In genomic region chr11:25301130-25301529, GRCm38 (mm10) we compare ENCODE assay signal across 8 mouse cellular contexts.
DNase-seq lines count a peak whose midpoint lies in the region; ATAC-seq and TF ChIP-seq lines count a peak whose summit lies in the region.

No protein-coding gene starts in this region.

- ATAC-seq in heart, embryonic 11.5 days (replicated peaks; ENCODE audit: insufficient number of reproducible peaks, low FRiP score, low TSS enrichment): no peak
- peak; percentile 61; the same call in 1 of the 2 replicates for ATAC-seq in forebrain, embryonic 15.5 days (replicated peaks)
- no peak for ATAC-seq in intestine, postnatal 0 days
- ATAC-seq in limb, embryonic 11.5 days (ENCODE audit: insufficient number of reproducible peaks, low FRiP score, low TSS enrichment, low read depth): no peak
- ATAC-seq in neural tube, embryonic 12.5 days (ENCODE audit: low FRiP score, low read depth): peak; percentile 58; the same call in 1 of the 2 replicates

- no peaks in the 10 kb centered on the region for H3K27me3 ChIP-seq in heart, embryonic 11.5 days (ENCODE audit: control insufficient read depth, insufficient read depth, low read length)
- no peaks in the 10 kb centered on the region for H3K27me3 ChIP-seq in forebrain, embryonic 15.5 days
- H3K27me3 ChIP-seq in intestine, postnatal 0 days (replicated peaks; ENCODE audit: control insufficient read depth, insufficient read depth, low read length): no peaks in the 10 kb centered on the region
- no peaks in the 10 kb centered on the region for H3K27me3 ChIP-seq in limb, embryonic 11.5 days (ENCODE audit: control insufficient read depth, insufficient read depth, low read length)
- no peaks in the 10 kb centered on the region for H3K27me3 ChIP-seq in neural tube, embryonic 12.5 days (replicated peaks)

- no peaks in the 10 kb centered on the region for H3K4me1 ChIP-seq in heart, embryonic 11.5 days (ENCODE audit: control insufficient read depth, insufficient read depth, low read length)
- no peaks in the 10 kb centered on the region for H3K4me1 ChIP-seq in forebrain, embryonic 15.5 days
- no peaks in the 10 kb centered on the region for H3K4me1 ChIP-seq in intestine, postnatal 0 days (replicated peaks; ENCODE audit: control insufficient read depth, insufficient read depth, low read length)
- no peaks in the 10 kb centered on the region for H3K4me1 ChIP-seq in limb, embryonic 11.5 days (ENCODE audit: control insufficient read depth, insufficient read depth, low read length)
- no peaks in the 10 kb centered on the region for H3K4me1 ChIP-seq in neural tube, embryonic 12.5 days

- H3K9ac ChIP-seq in heart, embryonic 11.5 days (ENCODE audit: low read depth, low read length): no peak overlapping the region
- no peak overlapping the region for H3K9ac ChIP-seq in forebrain, embryonic 15.5 days (replicated peaks)
- no peak overlapping the region for H3K9ac ChIP-seq in intestine, postnatal 0 days (ENCODE audit: low read depth, low read length)
- H3K9ac ChIP-seq in limb, embryonic 11.5 days (ENCODE audit: low read length): no peak overlapping the region
- H3K9ac ChIP-seq in neural tube, embryonic 12.5 days: no peak overlapping the region

- H3K4me3 ChIP-seq in heart, embryonic 11.5 days (ENCODE audit: low read depth, low read length): no peak overlapping the region
- H3K4me3 ChIP-seq in forebrain, embryonic 15.5 days: no peak overlapping the region
- H3K4me3 ChIP-seq in intestine, postnatal 0 days (ENCODE audit: low read depth, low read length): no peak overlapping the region
- no peak overlapping the region for H3K4me3 ChIP-seq in limb, embryonic 11.5 days (ENCODE audit: low read depth, low read length)
- no peak overlapping the region for H3K4me3 ChIP-seq in neural tube, embryonic 12.5 days

- H3K27ac ChIP-seq in heart, embryonic 11.5 days (ENCODE audit: low read depth, low read length): no peak overlapping the region
- H3K27ac ChIP-seq in forebrain, embryonic 15.5 days (replicated peaks): no peak overlapping the region
- no peak overlapping the region for H3K27ac ChIP-seq in intestine, postnatal 0 days (ENCODE audit: low read depth, low read length)
- H3K27ac ChIP-seq in limb, embryonic 11.5 days (replicated peaks; ENCODE audit: low read depth, low read length): no peak overlapping the region
- no peak overlapping the region for H3K27ac ChIP-seq in neural tube, embryonic 12.5 days

- 21% methylated on average over 9 of the region's 9 CpGs for WGBS in heart, embryonic 11.5 days (ENCODE audit: insufficient replicate concordance)
- 20% methylated on average over 9 of the region's 9 CpGs for WGBS in forebrain, embryonic 15.5 days
- 18% methylated on average over 9 of the region's 9 CpGs for WGBS in intestine, postnatal 0 days
- WGBS in limb, embryonic 11.5 days: 24% methylated on average over 9 of the region's 9 CpGs
- 32% methylated on average over 9 of the region's 9 CpGs for WGBS in neural tube, embryonic 12.5 days

- H3K9me3 ChIP-seq in heart, embryonic 11.5 days (replicated peaks; ENCODE audit: control insufficient read depth, low read length): no peaks in the 10 kb centered on the region
- no peaks in the 10 kb centered on the region for H3K9me3 ChIP-seq in forebrain, embryonic 15.5 days
- no peaks in the 10 kb centered on the region for H3K9me3 ChIP-seq in intestine, postnatal 0 days (ENCODE audit: control insufficient read depth)
- H3K9me3 ChIP-seq in limb, embryonic 11.5 days (ENCODE audit: control insufficient read depth, low read length): no peaks in the 10 kb centered on the region
- no peaks in the 10 kb centered on the region for H3K9me3 ChIP-seq in neural tube, embryonic 12.5 days

- H3K4me2 ChIP-seq in heart, embryonic 11.5 days: no peak overlapping the region
- H3K4me2 ChIP-seq in forebrain, embryonic 15.5 days (replicated peaks): no peak overlapping the region
- no peak overlapping the region for H3K4me2 ChIP-seq in intestine, postnatal 0 days (replicated peaks; ENCODE audit: low read depth)
- H3K4me2 ChIP-seq in limb, embryonic 11.5 days (ENCODE audit: low read depth, severe bottlenecking): no peak overlapping the region
- no peak overlapping the region for H3K4me2 ChIP-seq in neural tube, embryonic 12.5 days (replicated peaks)

- DNase-seq in heart, adult 8-10 months (ENCODE audit: low spot score): peak; percentile 27
- peak; percentile 66 for DNase-seq in c-Kit-positive CD71-negative TER-119-negative erythroid progenitor cells, embryonic 14.5 days (ENCODE audit: low read depth)
- peak; percentile 78 for DNase-seq in limb, embryonic 11.5 days (ENCODE audit: low spot score)
- peak; percentile 56 for DNase-seq in testis, postnatal 14 days (ENCODE audit: low spot score)

- no peaks in the 10 kb centered on the region for H3K36me3 ChIP-seq in heart, embryonic 11.5 days (ENCODE audit: control insufficient read depth, insufficient read depth, low read length)
- no peaks in the 10 kb centered on the region for H3K36me3 ChIP-seq in forebrain, embryonic 15.5 days
- no peaks in the 10 kb centered on the region for H3K36me3 ChIP-seq in intestine, postnatal 0 days (ENCODE audit: control insufficient read depth, insufficient read depth)
- H3K36me3 ChIP-seq in limb, embryonic 11.5 days (ENCODE audit: control insufficient read depth, insufficient read depth, low read length): no peaks in the 10 kb centered on the region
- H3K36me3 ChIP-seq in neural tube, embryonic 12.5 days: no peaks in the 10 kb centered on the region

- peak; percentile 86 for TF ChIP-seq CTCF in intestine, postnatal 0 days (IDR thresholded peaks at IDR 0.05; ENCODE audit: low read depth)

Comparison
In these comparisons a context has a peak if more than half of its experiments do, and no peak if none do; other contexts are left out.
1. DNase-seq: peak in every context shown above with its lines; median percentile 78 in limb, embryonic 11.5 days; 66 in c-Kit-positive CD71-negative TER-119-negative erythroid progenitor cells, embryonic 14.5 days; 56 in testis, postnatal 14 days; 27 in heart, adult 8-10 months.
2. ATAC-seq: peak in forebrain, embryonic 15.5 days (single experiment) and neural tube, embryonic 12.5 days (single experiment); none in heart, embryonic 11.5 days (single experiment), intestine, postnatal 0 days (single experiment) and limb, embryonic 11.5 days (single experiment).